Mouse (Mus musculus) E14TG2a.4 (cell line): ENCODE data around the gene Tmem182.

ENCODE experiments used
- H3K27me3 ChIP-seq: 2 replicates; pipeline ENCODE4 v1.6.1; 2014; ENCODE audit warnings: low read length, control low read depth; ENCODE audit not compliant: insufficient read depth
- H3K36me3 ChIP-seq: 2 replicates; pipeline ENCODE4 v1.6.1; 2014; ENCODE audit warnings: low read length, control low read depth; ENCODE audit not compliant: insufficient read depth
- H3K4me1 ChIP-seq: replicated peaks from 2 replicates; pipeline ENCODE4 v1.6.1; 2014; ENCODE audit warnings: low read depth, low read length, control low read depth
- H3K4me3 ChIP-seq: replicated peaks from 2 replicates; pipeline ENCODE4 v1.5.1; 2014; ENCODE audit warnings: mild to moderate bottlenecking, low read length
- H3K9me3 ChIP-seq: 2 replicates; pipeline ENCODE4 v1.6.1; 2014; ENCODE audit warnings: low read length, control low read depth
- CTCF ChIP-seq: conservative IDR thresholded peaks from 2 replicates; pipeline ENCODE4 v1.5.1; 2014; ENCODE audit warnings: low read length
- NANOG ChIP-seq: IDR thresholded peaks from 2 replicates; pipeline ENCODE4 v1.6.1; 2014; ENCODE audit warnings: borderline replicate concordance, low read length, mixed read lengths
- POU5F1 ChIP-seq: IDR thresholded peaks from 2 replicates; pipeline ENCODE4 v1.6.1; 2014; ENCODE audit warnings: low read length, borderline replicate concordance

Tmem182 gene

DNA sequence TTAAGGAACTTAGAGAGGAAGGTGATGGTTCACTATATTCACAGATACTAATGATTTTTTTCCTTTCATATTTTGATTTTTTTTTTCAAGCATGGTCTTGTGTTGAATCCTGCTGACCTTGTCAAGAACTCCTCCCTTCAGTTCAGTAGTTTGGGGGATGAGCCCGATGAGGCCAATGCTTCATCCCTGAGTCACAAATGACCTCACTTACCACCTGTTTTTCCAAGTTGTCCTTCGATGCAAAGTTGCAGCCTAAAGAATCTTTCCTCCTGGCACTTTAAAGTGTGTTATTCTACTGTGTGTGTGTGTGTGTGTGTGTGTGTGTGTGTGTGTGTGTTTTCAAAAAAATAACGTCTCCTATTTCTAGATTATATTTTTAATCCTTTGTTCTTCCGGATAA is 30.1 kb downstream of the Tmem182 start:
- TF ChIP-seq POU5F1 (no peak), NANOG (no peak), CTCF (no peak)
- Histone ChIP-seq H3K4me3 (no peak overlapping the region), H3K27me3 (no peaks in the 10 kb centered on the region), H3K36me3 (no peaks in the 10 kb centered on the region), H3K4me1 (no peaks in the 10 kb centered on the region), H3K9me3 (no peaks in the 10 kb centered on the region)

DNA sequence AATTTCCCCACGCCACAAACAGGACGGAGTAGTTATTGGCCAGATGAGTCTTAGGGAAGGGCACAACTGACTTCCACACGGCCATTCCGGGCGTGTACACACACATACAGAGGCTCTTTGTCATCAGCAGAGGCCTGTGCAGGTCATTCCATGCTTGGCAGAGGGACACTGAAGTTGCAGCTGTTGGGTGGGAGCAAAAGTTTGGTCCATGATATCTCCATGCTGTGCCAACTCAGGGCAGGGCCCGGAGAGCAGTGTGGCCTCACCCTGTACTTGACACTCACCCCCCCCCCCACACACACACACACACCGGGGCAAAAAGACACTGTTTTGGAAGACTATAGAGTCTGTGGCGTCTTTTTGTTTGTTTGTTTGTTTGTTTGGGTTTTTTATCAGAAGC is 35.2 kb downstream of the Tmem182 start:
- Histone ChIP-seq H3K4me3 (no peak overlapping the region), H3K9me3 (no peaks in the 10 kb centered on the region), H3K4me1 (no peaks in the 10 kb centered on the region), H3K27me3 (no peaks in the 10 kb centered on the region), H3K36me3 (no peaks in the 10 kb centered on the region)
- TF ChIP-seq CTCF (no peak), POU5F1 (no peak), NANOG (no peak)

DNA sequence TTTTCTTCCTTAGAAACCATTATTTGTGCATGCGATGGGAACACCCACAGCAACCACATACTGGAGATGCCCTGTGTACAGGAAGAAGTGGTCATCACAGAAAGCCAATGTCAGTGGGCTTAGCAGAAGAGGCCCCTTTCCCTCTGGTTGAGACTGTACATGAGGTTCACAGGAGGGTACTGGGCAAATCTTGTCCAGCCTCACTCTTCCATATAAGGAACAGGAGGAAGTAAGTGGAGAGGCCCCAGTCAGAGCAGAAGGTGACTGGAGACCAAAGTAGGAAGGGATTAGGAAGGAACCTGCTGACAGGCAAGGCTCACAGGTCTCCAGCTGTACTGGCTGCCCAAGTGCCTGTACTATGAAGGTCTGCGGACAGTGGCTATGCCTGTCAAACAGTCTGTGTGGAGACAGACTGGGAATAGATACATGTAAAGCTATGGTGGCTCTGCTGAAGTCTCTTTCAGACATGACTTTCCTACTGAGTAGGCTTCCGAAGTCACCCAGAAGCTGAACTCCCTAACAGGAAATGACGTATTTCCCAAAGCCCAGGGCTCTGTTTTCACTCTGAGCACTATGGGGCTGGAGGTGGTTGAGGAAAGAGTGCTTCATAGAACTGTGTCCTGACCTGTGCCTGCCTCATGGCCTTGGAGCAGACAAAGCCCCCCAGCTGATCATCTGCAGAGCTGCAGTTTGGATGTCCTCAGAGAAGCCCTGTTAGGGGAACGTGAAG is 35.8 kb downstream of the Tmem182 start:
- H3K27me3 ChIP-seq = no peaks in the 10 kb centered on the region
- H3K9me3 ChIP-seq = no peaks in the 10 kb centered on the region
- H3K4me3 ChIP-seq = no peak overlapping the region
- TF ChIP-seq CTCF (no peak), POU5F1 (no peak), NANOG (no peak)
- no peaks in the 10 kb centered on the region for H3K4me1 ChIP-seq
- H3K36me3 ChIP-seq = no peaks in the 10 kb centered on the region

DNA sequence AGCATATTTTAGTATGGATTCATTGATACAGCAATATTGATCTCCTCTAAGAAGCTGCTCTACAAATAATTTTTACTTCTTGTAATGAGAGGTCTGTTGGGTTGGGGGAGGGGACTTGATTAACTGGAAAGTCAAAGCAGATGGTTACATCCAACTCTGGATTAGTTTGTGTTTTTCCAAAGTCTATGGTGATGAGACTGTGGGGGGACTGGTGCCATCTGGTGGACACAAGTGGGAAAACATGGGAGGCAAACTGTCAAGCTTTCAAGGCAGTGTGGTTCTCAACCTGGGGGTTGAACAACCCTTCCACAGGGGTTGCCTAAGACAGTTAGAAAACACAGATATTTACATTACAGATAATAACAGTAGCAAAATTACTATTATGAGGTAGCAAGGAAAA is 39.2 kb downstream of the Tmem182 start:
- no peaks in the 10 kb centered on the region for H3K9me3 ChIP-seq
- no peak for TF ChIP-seq POU5F1
- no peak for TF ChIP-seq NANOG
- TF ChIP-seq CTCF = peak; percentile 79
- H3K36me3 ChIP-seq = no peaks in the 10 kb centered on the region
- H3K4me1 ChIP-seq = no peaks in the 10 kb centered on the region
- H3K27me3 ChIP-seq = no peaks in the 10 kb centered on the region
- H3K4me3 ChIP-seq = no peak overlapping the region

DNA sequence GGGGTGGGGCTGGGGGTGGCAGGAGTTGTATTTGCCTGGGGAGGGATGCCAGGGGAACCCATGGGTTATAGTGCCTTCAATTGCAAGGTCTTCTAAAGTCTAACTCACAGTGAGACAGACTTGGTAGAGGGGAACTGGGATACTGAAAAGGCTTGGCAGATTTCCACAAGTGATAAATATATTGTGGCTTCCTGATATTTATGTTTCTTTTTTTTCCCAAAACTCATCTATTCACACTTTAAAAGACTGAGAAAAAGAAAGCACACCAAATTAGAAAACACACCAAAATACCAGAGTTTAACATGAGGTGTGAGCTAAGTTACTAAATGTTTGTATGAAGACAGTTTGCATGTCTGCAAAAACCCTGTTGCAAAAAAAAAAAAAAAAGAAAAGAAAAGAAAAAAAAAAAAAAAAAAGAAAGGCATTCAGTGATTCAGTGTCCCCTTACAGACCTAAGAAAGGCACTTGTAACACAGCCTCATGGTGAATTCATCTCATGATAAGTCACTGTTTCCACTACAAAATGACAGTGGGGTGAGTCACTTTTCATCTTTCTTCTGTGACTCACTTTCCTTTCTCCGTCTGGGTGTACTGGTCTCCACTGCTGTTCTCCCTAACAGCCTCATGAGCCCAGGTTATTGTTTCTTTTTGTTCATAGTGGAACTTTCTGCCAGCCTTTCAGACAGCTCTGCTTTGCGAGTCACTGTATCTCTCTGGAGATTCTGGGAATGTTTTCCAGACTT is 42.0 kb downstream of the Tmem182 start:
- no peaks in the 10 kb centered on the region for H3K9me3 ChIP-seq
- TF ChIP-seq POU5F1 (no peak), NANOG (no peak), CTCF (no peak)

DNA sequence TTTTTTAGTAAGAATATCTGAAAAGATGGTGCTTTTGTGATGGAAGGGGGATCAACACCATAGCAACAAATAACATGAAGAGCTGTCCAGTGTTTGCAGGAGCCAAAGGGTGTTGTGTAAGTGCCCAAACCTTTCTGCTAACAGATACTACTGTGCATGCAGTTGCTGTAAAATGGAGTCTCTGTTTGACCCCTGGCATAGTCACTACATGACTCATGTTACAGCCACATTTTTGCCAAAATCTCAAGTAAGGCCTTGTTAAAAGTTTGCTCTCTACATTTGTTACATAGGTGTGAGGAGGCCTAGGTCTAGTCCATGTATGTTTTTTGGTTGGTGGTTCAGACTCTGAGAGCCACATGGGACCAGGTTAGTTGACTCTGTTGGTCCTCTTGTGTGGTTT is 45.9 kb downstream of the Tmem182 start:
- no peak overlapping the region for H3K4me3 ChIP-seq
- TF ChIP-seq NANOG (no peak), CTCF (no peak), POU5F1 (no peak)
- H3K36me3 ChIP-seq = no peaks in the 10 kb centered on the region
- H3K4me1 ChIP-seq = no peaks in the 10 kb centered on the region
- H3K27me3 ChIP-seq = no peaks in the 10 kb centered on the region
- no peaks in the 10 kb centered on the region for H3K9me3 ChIP-seq

More for the DNA sequence above, 42.0 kb downstream of the Tmem182 start:
- H3K4me3 ChIP-seq = no peak overlapping the region
- no peaks in the 10 kb centered on the region for H3K27me3 ChIP-seq
- no peaks in the 10 kb centered on the region for H3K36me3 ChIP-seq
- H3K4me1 ChIP-seq = no peaks in the 10 kb centered on the region

DNA sequence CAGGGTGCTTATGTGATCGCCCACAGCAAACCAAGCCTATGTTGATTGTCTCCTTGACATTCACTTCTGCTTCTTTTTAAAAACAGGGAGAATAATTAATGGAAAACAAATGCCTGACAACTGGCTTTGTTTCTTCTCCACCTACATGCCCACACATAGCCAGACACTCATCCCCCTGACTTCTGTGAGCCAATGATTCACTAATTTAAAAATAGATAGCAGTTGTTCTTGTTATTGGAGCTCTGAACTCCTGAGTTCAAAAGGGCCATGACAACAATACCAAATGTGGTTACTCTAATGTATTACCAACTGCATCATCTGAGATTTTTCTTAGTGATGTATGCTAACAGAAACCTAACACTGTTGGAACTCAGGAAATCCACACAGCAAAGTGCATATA is 49.9 kb downstream of the Tmem182 start:
- no peaks in the 10 kb centered on the region for H3K27me3 ChIP-seq
- 0 out of 2 replicates have a peak, but pooled peaks cover 3% of the 10 kb centered on the region for H3K9me3 ChIP-seq
- H3K36me3 ChIP-seq = no peaks in the 10 kb centered on the region
- no peak for TF ChIP-seq CTCF
- TF ChIP-seq NANOG = no peak
- no peak for TF ChIP-seq POU5F1
- no peak overlapping the region for H3K4me3 ChIP-seq
- H3K4me1 ChIP-seq = no peaks in the 10 kb centered on the region

DNA sequence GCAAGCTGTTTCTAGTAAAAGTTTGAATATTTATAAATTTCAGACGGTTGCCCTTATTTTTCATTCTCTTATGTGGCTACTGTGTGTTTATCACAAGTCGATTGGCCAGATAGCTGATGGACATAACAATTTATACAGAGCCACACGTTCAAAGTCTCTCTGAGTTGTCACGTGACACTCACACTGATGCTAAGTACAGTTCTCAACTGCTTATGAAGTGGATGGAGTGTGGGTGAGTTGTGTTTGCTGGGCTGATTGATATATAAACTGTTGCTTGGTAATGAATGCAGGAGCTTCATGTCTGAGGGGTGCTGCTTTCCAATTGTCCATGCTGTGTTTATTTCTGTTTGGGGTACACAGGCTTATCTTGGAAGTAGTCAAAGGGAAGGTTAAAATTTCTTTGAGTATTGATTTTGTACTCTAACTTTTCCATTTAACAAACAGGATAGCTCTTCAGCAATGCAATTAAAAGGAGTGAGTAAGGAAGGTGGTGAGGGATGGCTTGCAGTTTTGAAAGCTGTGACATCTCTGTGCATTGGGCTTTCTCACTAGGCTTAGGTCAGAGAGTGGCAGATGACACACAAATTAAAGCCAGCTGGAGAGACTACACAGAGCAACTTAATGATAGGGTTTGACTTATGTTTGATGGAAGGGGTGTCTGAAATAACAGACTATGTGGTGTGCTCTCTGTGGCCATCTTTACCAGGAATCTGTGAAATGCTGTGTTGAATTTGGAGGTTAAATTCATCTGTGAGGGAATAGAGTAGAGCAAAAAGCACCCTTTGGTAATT is 51.6 kb downstream of the Tmem182 start:
- no peaks in the 10 kb centered on the region for H3K36me3 ChIP-seq
- H3K9me3 ChIP-seq = 0 out of 2 replicates have a peak, but pooled peaks cover 3% of the 10 kb centered on the region
- H3K27me3 ChIP-seq = no peaks in the 10 kb centered on the region
- TF ChIP-seq NANOG (no peak), CTCF (no peak), POU5F1 (no peak)
- H3K4me3 ChIP-seq = no peak overlapping the region
- H3K4me1 ChIP-seq = no peaks in the 10 kb centered on the region

DNA sequence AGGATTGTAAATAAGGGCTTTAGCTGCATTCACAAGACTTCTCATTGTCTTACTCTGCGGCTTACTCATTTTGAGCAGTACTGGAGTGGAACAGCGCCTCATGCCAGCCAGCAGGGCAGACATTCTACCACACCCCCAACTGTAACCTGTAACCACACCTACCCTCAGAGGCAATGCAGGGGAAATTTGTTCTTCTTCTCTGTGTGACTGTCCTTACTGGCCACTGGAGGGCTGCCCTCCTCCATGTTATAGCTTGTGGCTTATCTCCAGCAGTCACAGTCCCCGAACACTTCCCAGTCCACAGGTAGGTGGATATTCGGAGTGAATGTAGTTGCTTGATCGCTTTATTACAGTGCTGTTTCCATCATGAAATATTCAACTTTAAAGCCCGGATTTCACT is 59.6 kb downstream of the Tmem182 start:
- TF ChIP-seq NANOG = no peak
- no peak for TF ChIP-seq CTCF
- no peak for TF ChIP-seq POU5F1
- no peak overlapping the region for H3K4me3 ChIP-seq
- peaks cover 5% of the 10 kb centered on the region; the same call in 1 of the 2 replicates for H3K9me3 ChIP-seq
- H3K4me1 ChIP-seq = no peaks in the 10 kb centered on the region; the same call in 1 of the 2 replicates
- peaks cover 4% of the 10 kb centered on the region; the same call in 1 of the 2 replicates for H3K27me3 ChIP-seq
- no peaks in the 10 kb centered on the region for H3K36me3 ChIP-seq
